Mouse (Mus musculus) A20 (cell line): ENCODE measurements around the gene Eda2r.

Experiments used
- DNase-seq: peaks from one replicate; pipeline ENCODE4 v3.0.0-alpha.2; 2011; ENCODE audit warnings: low read depth, low spot score

Gene Eda2r

GRCm38 (mm10) chrX:97377065-97377421 is at the start of gene Eda2r:
Gene Eda2r, minus strand, starts transcription at chrX:97377216.
- DNase-seq = no peak

GRCm38 (mm10) chrX:97397872-97398271 is 20.9 kb upstream of the Eda2r start:
- no peak for DNase-seq

GRCm38 (mm10) chrX:97378076-97378475 is 1.1 kb upstream of the Eda2r start:
- DNase-seq = no peak

- DNase-seq = no peak
Measured at GRCm38 (mm10) chrX:97376321-97377064, 523 bp downstream of the Eda2r start.

GRCm38 (mm10) chrX:97372826-97373225 is 4.2 kb downstream of the Eda2r start:
- DNase-seq = no peak

GRCm38 (mm10) chrX:97369206-97369605 is 7.8 kb downstream of the Eda2r start:
- DNase-seq = no peak

GRCm38 (mm10) chrX:97368741-97369140 is 8.3 kb downstream of the Eda2r start:
- DNase-seq = no peak

- no peak for DNase-seq
Measured at GRCm38 (mm10) chrX:97360919-97361318, 16.1 kb downstream of the Eda2r start.

GRCm38 (mm10) chrX:97327891-97328290 is 49.1 kb downstream of the Eda2r start:
- no peak for DNase-seq
